Mouse (Mus musculus) urinary bladder, postnatal 25 days (tissue): Measurements from ENCODE around the gene Patj.
A peak's percentile ranks its signal among the peaks of the same experiment; 100 is the strongest.
"Not testable (repeated sequence)": the region's sequence is repeated elsewhere in the genome, so short reads cannot be mapped to it uniquely, and the experiment has no call there.

Experiments used
- DNase-seq: peaks from one replicate; pipeline ENCODE4 v3.0.0; 2022; ENCODE audit warnings: low spot score

Gene Patj

GRCm38 (mm10) chr4:98395690-98396437 lies at the start of gene Patj:
Patj (plus strand) TSS chr4:98395785.
- peak; percentile 64 for DNase-seq

DNA sequence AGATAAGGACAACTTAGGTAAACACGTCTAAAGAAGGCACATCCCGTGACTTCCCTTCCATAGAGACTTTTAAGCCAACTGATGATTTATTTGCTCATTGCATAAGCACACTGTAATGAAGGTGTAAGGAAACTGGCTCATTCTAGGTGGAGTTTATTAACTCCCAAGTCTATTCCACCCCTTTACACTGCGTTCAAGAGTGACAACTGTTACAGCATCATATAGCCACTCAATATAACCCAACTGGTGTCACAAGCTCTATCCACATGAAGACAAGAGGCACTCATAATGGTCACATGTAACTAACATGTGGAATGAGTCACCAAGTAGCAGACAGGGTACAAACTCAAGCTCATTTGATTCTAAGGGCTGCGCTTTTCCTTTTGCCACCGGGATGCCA lies 47.0 kb upstream of the Patj start:
- no peak for DNase-seq

GRCm38 (mm10) chr4:98358034-98358809 lies 37.4 kb upstream of the Patj start:
- DNase-seq = no peak

DNA sequence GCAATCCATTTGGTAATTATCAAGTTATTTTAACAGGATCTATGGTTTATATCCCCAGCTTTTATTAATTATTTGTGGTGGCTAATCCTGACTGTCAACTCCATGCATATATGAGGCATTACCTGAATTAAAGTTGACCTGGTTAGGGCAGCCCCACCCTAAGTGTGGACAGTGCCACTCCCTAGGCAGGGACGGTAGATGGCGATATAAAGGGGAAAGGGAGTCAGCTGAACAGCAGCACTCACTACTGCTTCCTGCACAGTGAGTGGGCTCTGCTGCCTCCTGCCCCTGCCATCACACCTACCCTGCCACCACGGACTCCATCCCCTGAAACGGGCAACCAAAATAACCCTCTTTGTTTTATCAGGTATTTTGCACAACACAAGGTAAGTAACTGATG lies 20.2 kb upstream of the Patj start:
- DNase-seq = no peak

GRCm38 (mm10) chr4:98376943-98377342 lies 18.6 kb upstream of the Patj start:
- DNase-seq = no peak

- peak; percentile 76 for DNase-seq
Measured at GRCm38 (mm10) chr4:98382716-98383424, 12.7 kb upstream of the Patj start, which contains the start of gene Tm2d1. Tm2d1 (minus strand) TSS chr4:98383306.

DNA sequence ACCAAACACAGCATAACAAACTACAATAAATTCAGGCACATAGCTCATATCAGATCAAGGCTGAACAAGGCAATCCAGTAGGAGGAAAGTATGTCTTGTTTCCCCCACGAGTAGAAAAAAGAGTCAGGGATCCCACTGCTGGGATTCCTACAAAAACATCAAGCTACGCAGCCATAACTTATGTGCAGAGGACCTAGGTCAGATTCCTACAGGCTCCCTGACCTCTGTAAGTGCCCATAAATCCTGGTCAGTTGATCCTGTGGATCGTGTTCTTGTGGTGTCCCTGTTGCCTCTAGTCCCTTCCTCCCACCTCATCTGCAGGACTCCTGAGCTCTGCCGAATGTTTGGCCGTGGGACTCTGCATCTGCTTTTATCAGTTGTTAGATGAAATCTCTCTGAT lies 10.5 kb upstream of the Patj start:
- DNase-seq = no peak

GRCm38 (mm10) chr4:98395346-98395689 lies 267 bp upstream of the Patj start:
- DNase-seq = no peak

DNA sequence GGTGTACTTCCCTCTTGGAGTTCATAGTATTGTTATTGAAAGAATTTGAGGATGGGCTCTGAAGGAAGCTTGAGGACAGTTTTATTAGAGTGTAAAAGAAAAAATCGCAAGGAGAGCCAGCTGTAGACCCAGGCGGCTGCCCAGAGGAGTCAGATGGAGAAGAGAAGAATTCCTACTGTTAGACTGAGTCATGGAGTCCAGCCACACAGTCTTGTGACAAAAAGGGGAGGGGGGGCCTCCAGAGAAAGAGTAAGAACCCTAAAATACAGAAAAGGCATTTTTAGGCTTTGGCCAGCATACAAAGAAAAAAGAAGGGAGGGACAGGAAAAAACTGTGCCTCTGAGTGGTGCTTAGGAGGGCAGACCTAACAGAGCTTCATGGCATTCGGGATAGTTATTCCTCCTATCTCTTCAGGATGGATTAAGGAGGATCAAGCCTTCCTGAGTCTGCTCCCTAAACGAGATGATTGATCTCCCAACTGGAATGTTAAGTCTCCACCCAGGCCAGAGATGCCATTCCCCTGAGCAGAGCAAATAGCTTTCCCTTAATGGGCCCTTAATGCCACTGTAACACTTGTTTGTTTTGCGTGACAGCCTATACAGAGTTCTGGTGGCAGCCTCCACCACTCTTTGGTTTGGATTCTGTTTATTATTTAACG lies 5.5 kb downstream of the Patj start:
- DNase-seq = no peak

GRCm38 (mm10) chr4:98401584-98401962 lies 6.0 kb downstream of the Patj start:
- no peak for DNase-seq

DNA sequence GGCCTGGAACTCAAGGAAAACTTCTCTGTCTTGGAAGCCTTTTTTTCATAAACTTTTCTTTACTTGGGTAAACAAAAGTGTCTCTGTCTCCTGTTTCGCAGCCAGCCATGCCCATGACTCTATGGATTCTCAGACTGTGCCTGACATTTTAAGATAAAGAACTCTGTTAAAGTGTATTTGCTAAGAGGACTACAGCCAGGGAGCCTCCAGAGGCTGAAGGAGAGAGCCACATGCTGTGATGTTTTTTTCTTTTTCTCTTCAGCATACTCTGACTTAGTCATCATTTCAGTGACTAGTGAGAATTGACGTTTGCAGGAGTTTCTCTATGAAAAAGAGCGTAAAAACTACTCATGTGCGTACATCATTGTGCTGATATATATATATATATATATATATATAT lies 7.9 kb downstream of the Patj start:
- no peak for DNase-seq

- no peak for DNase-seq
Measured at GRCm38 (mm10) chr4:98404412-98404811, 8.8 kb downstream of the Patj start.

- no peak for DNase-seq
Measured at GRCm38 (mm10) chr4:98408455-98408854, 12.9 kb downstream of the Patj start.

- not testable (repeated sequence) for DNase-seq
Measured at GRCm38 (mm10) chr4:98415150-98415549, 19.6 kb downstream of the Patj start.

- no peak for DNase-seq
Measured at GRCm38 (mm10) chr4:98428371-98428770, 32.8 kb downstream of the Patj start.

DNA sequence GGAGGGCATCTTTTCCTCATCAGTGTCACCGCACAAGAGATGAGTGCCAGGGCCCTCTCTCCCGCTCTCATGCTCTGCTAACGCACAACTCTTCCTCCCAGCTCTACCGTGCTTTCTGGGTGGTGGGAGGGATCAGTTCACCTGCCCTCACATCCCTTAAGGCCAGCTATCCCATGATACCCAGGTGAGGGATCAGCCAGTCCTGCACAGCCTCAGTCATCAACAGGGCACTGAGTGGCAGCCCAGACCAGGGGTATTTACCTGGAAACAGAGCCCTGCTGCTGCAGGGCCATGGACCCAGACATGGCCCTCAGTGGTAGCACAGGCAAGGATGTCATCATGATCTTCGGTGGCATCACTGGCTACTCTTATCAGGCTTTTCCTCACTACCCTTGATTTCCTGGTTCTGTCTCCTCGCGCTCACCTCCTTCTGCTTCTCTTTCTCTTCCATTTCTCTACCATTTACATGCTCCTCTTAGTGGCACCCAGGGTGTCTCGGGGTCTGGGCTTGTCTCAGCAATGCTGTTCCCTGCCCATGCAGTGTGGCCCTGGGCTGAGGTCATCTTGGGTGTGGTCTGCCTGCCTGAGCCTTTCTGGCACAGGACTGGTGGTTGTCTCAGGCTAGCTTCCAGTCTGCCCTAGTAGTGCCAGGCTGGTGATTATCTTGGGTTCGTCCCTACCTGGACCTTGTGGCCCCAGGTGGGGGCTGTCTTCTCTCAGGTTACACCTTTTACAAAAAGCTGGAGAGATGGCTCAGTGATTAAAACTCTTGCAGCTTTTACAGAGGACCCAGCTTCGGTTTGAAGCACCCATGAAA lies 40.3 kb downstream of the Patj start:
- no peak for DNase-seq

DNA sequence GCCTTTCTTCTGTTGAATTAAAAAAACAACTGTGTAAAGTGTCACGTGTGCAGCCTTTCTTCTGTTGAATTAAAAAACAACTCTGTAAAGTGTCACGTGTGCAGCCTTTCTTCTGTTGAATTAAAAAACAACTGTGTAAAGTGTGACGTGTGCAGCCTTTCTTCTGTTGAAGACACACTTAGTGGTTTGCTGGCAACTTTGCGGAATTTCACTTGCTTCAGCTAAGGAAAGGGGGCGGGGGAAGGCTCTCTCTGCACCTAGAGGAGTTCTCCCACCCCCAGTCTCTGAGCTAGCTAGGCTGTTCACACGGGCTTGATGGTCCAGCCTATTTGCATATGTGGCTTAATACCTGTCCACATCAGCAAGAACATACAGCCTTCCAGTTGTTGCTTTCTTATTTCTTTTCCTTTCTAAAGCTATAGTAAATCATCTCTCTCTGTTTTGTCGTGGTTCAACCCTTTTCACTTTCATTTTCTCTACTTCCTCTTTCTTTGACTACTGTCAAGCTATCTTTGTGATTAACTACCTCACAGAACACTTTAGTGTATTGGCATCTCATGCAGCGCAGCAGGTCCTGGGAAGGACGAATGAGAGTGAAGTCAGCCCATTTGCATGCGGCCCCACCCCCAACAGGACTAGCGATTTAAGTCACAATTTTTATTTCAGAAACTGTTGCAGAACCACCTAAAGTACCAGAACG lies 41.2 kb downstream of the Patj start:
- DNase-seq = no peak

DNA sequence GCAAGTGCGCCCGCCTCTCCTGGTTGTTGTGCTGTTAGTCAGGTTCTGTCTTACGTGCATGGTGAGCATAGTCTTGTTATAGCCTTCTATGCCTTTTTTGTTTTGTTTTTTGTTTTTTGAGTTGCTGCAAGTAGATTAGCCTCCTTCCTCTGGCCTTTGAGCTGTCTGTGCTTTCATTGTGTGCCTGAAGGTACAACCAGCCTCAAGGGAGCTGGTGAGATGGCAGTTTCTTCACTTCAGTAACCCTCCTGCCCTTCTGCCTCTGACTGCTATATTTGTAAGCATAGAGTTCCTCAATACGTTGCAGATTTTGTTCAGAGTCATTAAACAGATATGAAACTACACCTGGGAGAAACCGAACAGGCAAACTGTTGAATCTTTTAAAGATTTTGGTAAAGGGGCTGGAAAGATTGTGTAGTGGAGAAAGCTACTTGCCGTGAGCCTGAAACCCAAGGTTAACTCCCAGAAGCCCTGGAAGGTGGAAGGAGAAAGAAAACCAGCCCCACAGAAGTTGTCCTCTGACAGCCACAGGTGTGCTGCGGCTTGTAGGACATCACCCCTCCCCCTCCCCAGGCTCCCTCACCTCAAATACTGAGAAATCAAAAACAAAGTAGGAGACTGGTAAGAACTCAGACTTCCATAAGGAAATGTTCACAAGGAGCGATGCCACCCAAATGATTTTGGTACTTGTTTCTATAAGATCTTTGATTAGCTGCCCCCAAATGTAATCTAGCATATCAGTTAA lies 43.8 kb downstream of the Patj start:
- no peak for DNase-seq

GRCm38 (mm10) chr4:98441248-98441647 lies 45.7 kb downstream of the Patj start:
- DNase-seq = no peak
